Mouse (Mus musculus) erythroblast, embryonic 14.5 days (primary cell): ENCODE measurements around the gene Marf1.

ENCODE experiments used
- GATA1 ChIP-seq: IDR thresholded peaks from 2 replicates; pipeline ENCODE4 v1.6.1; 2012; ENCODE audit warnings: low read length, inconsistent platforms, mixed read lengths
- TAL1 ChIP-seq: IDR thresholded peaks from 3 replicates; pipeline ENCODE4 v1.6.1; 2012; ENCODE audit warnings: low read length, inconsistent platforms, mixed read lengths

DNA sequence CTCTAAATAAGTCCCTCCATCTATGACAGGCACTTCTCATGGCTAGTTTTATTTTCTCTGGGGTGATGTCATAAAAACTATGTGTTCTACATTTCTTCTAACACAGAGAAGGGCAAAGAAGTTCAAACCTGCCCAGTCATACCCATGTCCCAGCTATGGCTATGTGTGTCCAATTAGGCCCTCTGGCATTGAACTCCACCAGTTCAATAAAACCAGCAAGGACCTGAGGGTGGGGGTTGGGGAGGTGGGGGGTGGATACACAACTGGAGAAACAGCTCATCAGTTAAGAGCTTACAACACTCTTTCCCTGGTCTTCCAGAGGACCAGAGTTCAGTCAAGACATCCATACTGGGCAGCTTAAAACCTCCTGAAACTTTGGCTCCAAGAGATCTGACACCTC lies 24.0 kb downstream of the Marf1 start:
- TF ChIP-seq TAL1 (no peak), GATA1 (no peak)
